Mouse (Mus musculus) left cerebral cortex, adult 6 months (tissue): ENCODE measurements around the gene Mmp28. TPM values are rescaled to one million over a fixed set of nuclear protein-coding genes. Genes with fewer than 3 reads are reported as not detected.

Experiments
- long read RNA-seq, 2 experiments: library from polyadenylated mRNA; unstranded; transcript quantifications; one replicate each; pipeline ENCODE4 v2.0.0; 2019 to 2020
- polyA plus RNA-seq: library from polyadenylated mRNA; unstranded; fragments of <200 nt; fragmentation: Nextera tagmentation; gene quantifications from 2 replicates; pipeline ENCODE4 v1.2.3, GENCODE M21; 2021

Gene Mmp28
- polyA plus RNA-seq = 1.0 and 2.0 TPM in 2 replicates
- long read RNA-seq, experiment 1, partial matches to known transcripts = 3 of 5 reads
- long read RNA-seq, experiment 1, other reads (novel, unspliced or antisense) = 0 of 5 reads
- long read RNA-seq, experiment 2, partial matches to known transcripts = 1 of 1 reads
- long read RNA-seq, experiment 2, other reads (novel, unspliced or antisense) = 0 of 1 reads

DNA sequence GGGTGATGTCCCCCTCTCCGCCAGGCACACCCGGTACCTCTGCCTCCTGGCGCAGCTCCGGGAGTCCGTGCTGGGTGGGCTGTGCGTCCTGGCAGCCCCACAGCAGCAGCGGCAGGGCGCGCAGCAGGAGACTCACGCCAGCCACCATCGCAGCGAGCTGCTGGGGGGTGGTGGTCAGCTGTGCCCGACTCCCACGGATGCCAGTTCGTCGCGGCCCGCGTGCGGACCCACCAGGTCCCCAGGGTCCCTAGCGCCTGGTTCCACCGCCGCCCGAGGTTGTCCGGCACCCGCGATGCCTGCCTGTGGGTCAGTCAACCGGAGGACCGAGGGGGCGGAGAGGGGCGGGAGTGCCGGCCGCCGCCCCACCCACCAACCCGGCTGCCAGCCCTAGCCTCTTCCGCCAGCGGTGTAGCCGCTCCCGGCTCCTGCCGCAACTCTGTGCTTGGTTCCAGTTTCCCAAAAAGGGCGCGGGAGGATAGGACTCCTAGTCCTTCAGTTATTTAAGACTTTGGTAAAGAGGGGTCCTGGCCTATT is at the start of gene Mmp28:
Gene Mmp28 (minus strand): TSS at position 361 of the 534 bp plus-strand sequence.

DNA sequence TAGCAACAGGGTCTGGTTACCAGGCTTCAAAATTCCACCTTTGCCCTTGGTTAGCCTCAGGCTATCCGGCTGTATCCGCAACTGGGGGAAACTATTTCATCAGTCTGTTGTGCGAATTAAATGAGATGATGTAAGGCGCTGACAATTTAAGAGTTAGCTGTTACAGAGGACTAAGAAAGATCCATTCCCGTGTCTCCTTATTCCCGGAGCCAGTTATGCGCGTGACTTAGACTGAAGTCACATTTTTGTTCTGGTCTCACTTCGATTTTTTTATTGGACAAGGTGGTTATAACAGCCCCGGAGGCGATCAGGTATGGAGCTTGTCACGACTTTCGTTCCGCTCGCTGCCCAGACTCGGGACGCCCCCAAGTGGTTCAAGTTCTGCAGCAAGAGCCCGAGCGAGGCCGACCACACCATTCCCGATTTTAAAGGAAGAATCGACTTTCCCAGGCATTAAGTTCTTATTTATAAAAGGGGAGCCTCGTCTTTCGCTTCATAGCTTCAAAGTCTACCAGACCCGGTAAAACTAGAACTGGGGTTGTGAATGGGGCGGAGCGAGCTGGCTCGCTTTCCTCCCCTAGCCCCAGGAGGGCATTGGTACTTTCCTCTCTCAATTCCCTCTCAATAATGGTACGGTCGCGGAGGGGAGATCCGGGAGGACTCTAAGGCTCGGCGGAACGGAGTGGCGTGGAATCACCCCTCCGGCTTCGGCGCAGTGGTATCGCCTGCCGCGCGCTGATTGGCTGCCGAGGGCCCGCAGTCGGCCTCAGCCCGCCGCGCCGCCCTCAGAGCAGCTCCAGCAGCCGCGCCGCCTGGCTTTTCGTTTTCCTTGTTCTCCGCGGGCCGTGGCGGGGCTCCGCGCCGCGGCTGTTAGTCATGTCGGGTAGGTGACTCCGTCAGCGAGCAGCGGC is 9.7 kb upstream of the Mmp28 start, which contains the start of gene Taf15:
Gene Taf15 (plus strand): TSS at position 763 of the 911 bp plus-strand sequence.

DNA sequence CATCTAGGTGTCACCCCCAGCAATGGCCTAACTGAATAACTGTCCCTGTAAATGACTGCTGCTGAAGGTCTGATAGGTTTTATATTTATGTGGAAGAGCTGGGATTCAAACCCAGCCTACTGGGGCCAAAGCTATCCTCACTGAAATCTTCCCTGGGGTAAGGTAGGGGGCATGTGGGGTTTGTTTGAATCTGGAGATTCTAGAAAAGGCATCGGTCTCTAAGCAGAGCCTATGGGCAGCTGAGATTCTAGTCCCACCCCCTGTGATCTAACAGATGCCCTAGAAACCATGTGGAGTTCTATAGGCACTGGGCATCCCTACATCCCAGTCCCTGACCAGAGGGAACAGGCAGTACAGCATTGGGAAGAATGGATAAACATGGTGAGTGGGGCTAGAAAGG is 25.5 kb downstream of the Mmp28 start, which contains the start of gene 1700020L24Rik:
Gene 1700020L24Rik (plus strand): TSS at position 301 of the 400 bp plus-strand sequence.

DNA sequence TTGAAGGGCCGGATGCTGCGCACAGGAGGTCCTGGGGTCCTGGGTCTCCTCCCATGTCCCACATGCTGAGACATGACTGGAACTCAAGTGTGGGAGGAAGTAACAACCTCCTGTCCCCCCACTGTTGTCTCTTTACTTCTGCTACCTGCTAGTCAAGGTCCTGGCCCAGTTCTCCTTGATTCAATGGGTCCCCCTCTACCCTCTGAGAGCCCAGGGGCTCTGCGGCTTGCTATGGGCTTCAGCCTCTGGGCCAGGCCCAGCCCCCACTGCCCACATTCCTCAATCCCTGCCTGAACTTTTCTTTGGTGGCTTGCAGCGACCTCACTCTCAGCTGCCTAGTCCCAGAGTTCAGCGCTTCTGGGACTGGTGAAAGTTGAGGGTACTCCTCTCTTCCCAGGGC is 33.5 kb downstream of the Mmp28 start, which contains the start of gene Gas2l2:
Gene Gas2l2 (minus strand): TSS at position 101 of the 400 bp plus-strand sequence.

DNA sequence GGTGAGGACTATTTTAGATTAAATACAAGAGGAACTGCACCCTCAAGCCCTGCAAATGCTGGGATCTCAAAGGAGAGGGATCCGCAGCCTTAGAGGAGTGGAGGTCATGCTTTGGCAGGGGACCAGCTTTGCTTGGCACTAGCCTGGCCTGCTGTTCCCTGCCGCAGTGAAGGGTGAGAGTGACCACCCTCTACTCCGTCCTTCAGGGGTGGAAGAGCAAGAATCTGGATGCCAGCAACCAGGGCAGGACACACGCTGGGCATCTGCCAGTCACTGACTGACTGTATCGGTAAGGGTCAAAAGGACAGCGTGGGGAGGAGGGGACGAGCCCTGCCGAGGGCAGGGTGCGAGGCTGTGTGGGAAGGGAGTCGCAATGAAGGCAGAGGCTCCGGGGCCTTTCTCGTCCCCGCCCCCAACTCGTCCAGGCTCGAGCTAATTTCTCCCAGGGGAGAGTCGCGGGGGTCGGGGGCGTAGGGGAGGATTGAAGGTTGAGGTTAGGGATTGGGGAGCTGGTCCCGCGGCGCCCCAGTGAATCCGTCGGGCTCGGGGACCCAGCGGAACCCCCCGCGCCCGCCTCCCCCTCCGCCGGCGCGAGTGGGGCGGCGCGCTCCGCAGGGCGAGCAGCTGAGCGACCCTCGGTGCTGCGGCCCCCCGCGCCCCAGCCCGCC is 53.6 kb downstream of the Mmp28 start, which contains the start of gene Rasl10b:
Gene Rasl10b (plus strand): TSS at position 51 of the 668 bp plus-strand sequence.

Other genes with a start within 250 kb of the Mmp28 start
- gene Slfn14, start 176.3 kb downstream of the Mmp28 start, polyA plus RNA-seq = not detected in 2 replicates
- 65.4 and 103 TPM in 2 replicates for gene Ap2b1, start 164.0 kb downstream of the Mmp28 start, polyA plus RNA-seq
- gene Pex12, start 160.5 kb downstream of the Mmp28 start, polyA plus RNA-seq = 8.9 and 11.4 TPM in 2 replicates
- gene Rasl10b, start 53.9 kb downstream of the Mmp28 start, polyA plus RNA-seq = 22.6 and 32.3 TPM in 2 replicates
- 0.29 TPM in 2 replicates for gene Gas2l2, start 33.6 kb downstream of the Mmp28 start, polyA plus RNA-seq
- 0.82 and 1.1 TPM in 2 replicates for gene 1700020L24Rik, start 25.4 kb downstream of the Mmp28 start, polyA plus RNA-seq
- 0.81 and 0.97 TPM in 2 replicates for gene Taf15, start 10.0 kb upstream of the Mmp28 start, polyA plus RNA-seq
- gene Heatr9, start 59.1 kb upstream of the Mmp28 start, polyA plus RNA-seq = not detected in 2 replicates
- 0.74 and 5.3 TPM in 2 replicates for gene Ccl5, start 67.4 kb upstream of the Mmp28 start, polyA plus RNA-seq
- 0.67 and 2.3 TPM in 2 replicates for gene Ccl9, start 115.6 kb upstream of the Mmp28 start, polyA plus RNA-seq
- 3.0 TPM in 2 replicates for gene Ccl6, start 130.0 kb upstream of the Mmp28 start, polyA plus RNA-seq
- gene Rpl9-ps1, start 182.6 kb upstream of the Mmp28 start, polyA plus RNA-seq = not detected in 2 replicates
- 1.0 and 1.1 TPM in 2 replicates for gene Ccl3, start 186.3 kb upstream of the Mmp28 start, polyA plus RNA-seq
- gene Ccl4, start 199.5 kb upstream of the Mmp28 start, polyA plus RNA-seq = 0.78 and 1.6 TPM in 2 replicates
- gene Wfdc17, start 240.9 kb upstream of the Mmp28 start, polyA plus RNA-seq = 2.4 and 3.2 TPM in 2 replicates
- 9.6 and 12.4 TPM in 2 replicates for gene Wfdc18, start 245.9 kb upstream of the Mmp28 start, polyA plus RNA-seq